Mouse (Mus musculus): ENCODE results near the gene Txndc11. TPM values are rescaled to one million over a fixed set of nuclear protein-coding genes. Genes with fewer than 3 reads are reported as not detected.
A peak's percentile ranks its signal among the peaks of the same experiment; 100 is the strongest.
"Not testable (repeated sequence)": the region's sequence is repeated elsewhere in the genome, so short reads cannot be mapped to it uniquely, and the experiment has no call there.

Gene Txndc11
- 28.4 and 28.7 TPM in 2 replicates for polyA plus RNA-seq (2016; fragmentation: Nextera tagmentation; extraction: Ambion mirVana)

- WGBS = under 1% methylated on average over 80 of the region's 80 CpGs
- peaks cover 27% of the 10 kb centered on the region for H3K4me1 ChIP-seq (replicated peaks)
These were observed at the start of gene Txndc11 for GRCm38 (mm10) chr16:11134348-11135344. TSS of gene Txndc11 (minus strand) at chr16:11134650.

DNA sequence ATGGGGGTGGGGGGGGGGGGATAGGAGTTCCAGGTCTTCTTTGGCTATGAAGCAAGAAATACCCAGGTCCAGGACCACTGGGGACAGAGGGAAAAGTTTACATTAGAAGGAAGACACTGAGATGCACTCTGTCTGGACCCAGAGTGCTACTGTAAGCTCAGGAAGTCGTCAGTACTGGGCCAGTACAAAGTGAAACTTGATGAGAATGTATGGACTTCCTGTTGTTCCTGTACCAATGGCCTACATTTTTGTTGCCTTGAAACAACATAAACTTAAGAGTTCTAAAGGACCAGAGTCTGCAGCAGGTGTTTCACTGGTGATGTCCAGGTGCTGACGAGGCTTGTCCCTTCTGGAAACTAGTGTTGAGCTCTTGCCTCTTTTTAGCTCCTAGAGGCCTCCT, 43.0 kb upstream of the Txndc11 start:
- H3K27ac ChIP-seq = no peak overlapping the region
- no peaks in the 10 kb centered on the region for H3K9me3 ChIP-seq
- H3K27me3 ChIP-seq (ENCODE audit: insufficient read depth, poor library complexity, severe bottlenecking) = peaks cover 9% of the 10 kb centered on the region; the same call in 1 of the 2 replicates
- H3K4me1 ChIP-seq (replicated peaks) = peaks cover 25% of the 10 kb centered on the region
- no peaks in the 10 kb centered on the region for H3K36me3 ChIP-seq
- no peak for DNase-seq (ENCODE audit: low spot score)
- H3K4me3 ChIP-seq = no peak overlapping the region
- WGBS = 79% methylated on average over 2 of the region's 2 CpGs

More at GRCm38 (mm10) chr16:11134348-11135344, at the start of gene Txndc11:
- H3K4me3 ChIP-seq = peak within 1 kb of the TSS; percentile 98
- H3K27me3 ChIP-seq (ENCODE audit: insufficient read depth, poor library complexity, severe bottlenecking) = no peaks in the 10 kb centered on the region
- H3K27ac ChIP-seq = peak within 1 kb of the TSS; percentile 94
- no peaks in the 10 kb centered on the region for H3K9me3 ChIP-seq
- DNase-seq (ENCODE audit: low spot score) = peak; percentile 99
- peaks cover 28% of the 10 kb centered on the region for H3K36me3 ChIP-seq

GRCm38 (mm10) chr16:11176884-11177244, 42.4 kb upstream of the Txndc11 start:
- no peaks in the 10 kb centered on the region for H3K9me3 ChIP-seq
- peak overlapping the region; percentile 88 for H3K4me3 ChIP-seq
- DNase-seq (ENCODE audit: low spot score) = no peak
- H3K27me3 ChIP-seq (ENCODE audit: insufficient read depth, poor library complexity, severe bottlenecking) = peaks cover 9% of the 10 kb centered on the region; the same call in 1 of the 2 replicates
- WGBS = 6% methylated on average over 4 of the region's 4 CpGs
- no peaks in the 10 kb centered on the region for H3K36me3 ChIP-seq
- H3K27ac ChIP-seq = peak overlapping the region; percentile 94
- H3K4me1 ChIP-seq (replicated peaks) = peaks cover 25% of the 10 kb centered on the region

DNA sequence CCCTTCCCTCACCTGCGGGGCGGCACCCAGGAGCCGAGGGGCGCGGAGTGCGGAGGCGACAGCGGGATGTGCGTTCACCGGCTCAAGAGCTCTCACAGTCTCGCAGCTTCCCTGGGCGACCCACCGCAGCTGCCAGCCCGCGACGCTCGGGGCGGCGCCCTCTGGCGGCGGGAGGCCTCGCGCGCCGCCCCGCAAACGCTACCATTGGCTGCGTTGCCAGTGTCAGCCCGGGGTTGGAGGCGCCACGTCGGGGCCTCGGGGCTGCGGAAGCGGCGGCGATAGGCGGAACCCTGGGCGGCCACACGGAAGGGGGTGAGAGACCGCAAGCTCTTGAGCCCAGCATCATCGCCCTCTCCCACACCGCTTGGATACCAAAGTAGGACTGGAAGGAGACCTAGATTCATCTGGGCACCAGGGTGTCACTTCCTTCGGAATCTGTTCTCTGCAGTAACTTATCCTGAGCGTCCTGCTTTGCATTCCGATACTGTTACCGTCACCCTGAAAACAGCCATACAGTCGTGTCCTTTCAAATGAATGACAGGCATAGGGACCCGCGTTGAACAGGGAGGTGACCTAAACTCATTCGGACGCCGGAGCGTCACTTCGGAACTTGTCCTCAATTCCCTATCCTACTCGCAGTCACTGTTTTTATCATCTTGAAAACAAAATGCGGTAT, 41.9 kb upstream of the Txndc11 start, which contains the start of gene Zc3h7a:
Gene Zc3h7a (minus strand): TSS at position 186 of the 676 bp plus-strand sequence.
- peak; percentile 91 for DNase-seq (ENCODE audit: low spot score)
- Histone ChIP-seq H3K4me3 (peak within 1 kb of the TSS; percentile 88), H3K27ac (peak within 1 kb of the TSS; percentile 94), H3K27me3 (ENCODE audit: insufficient read depth, poor library complexity, severe bottlenecking) (peaks cover 9% of the 10 kb centered on the region; the same call in 1 of the 2 replicates), H3K4me1 (replicated peaks) (peaks cover 25% of the 10 kb centered on the region), H3K9me3 (no peaks in the 10 kb centered on the region), H3K36me3 (no peaks in the 10 kb centered on the region)
- under 1% methylated on average over 57 of the region's 57 CpGs for WGBS

DNA sequence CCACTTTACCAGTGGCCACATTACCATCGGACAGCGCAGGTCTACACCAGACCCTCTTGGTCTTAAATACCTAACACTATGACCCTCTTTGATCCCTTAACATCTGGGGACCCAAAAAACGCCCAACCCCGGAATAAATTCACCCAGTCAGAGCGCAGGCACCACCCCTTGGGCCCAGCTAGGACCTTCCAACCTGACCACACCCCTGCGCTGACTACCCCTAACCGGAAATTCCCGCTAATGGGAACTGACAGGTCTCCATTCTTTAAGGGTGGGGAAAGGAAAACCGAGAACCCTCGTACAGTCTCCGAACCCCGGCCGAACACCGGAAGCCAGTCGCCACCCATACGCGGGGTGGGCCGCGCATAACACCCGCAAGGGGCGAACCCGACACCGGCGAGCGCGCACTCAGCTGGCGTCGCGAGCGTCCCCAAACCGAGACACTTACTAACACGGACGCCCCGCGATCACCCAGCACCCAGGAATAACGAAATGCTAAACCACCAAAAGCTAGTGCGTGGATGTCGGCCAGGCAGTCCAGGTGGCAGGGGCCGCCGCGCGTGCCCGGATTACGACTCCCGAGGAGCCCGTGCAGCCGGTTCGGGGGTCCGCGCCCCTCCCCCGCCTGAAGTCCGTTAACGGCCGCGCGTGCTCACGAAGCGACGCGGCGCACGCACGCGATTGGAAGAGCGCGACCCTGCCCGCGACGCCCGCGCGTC, 41.2 kb upstream of the Txndc11 start:
- WGBS = under 1% methylated on average over 72 of the region's 72 CpGs
- peak; percentile 71 for DNase-seq (ENCODE audit: low spot score)

DNA sequence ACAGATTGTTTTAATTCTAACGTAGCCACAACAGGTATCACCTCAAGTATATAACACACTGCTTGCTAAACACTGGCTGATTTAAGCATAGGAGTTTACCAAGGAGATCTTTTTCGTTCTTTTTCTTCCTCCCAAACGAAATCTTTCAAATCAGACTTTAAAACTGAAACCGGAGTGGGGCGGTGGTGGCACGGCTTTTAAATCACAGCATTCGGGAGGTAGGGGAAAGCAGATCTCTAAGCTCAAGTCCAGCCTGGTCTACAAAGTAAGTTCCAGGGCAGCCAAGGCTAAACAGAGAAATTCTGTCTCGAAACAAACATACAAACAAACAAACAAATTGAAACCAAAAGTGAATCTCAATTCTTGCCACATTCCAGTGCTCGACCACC, 40.6 kb upstream of the Txndc11 start:
- Histone ChIP-seq H3K36me3 (no peaks in the 10 kb centered on the region), H3K27ac (peak overlapping the region; percentile 94), H3K4me1 (replicated peaks) (peaks cover 25% of the 10 kb centered on the region), H3K27me3 (ENCODE audit: insufficient read depth, poor library complexity, severe bottlenecking) (peaks cover 9% of the 10 kb centered on the region; the same call in 1 of the 2 replicates), H3K4me3 (peak overlapping the region; percentile 88), H3K9me3 (no peaks in the 10 kb centered on the region)
- DNase-seq (ENCODE audit: low spot score) = no peak
- WGBS = 23% methylated on average over 9 of the region's 9 CpGs

More for the DNA sequence above, 41.2 kb upstream of the Txndc11 start:
- no peaks in the 10 kb centered on the region for H3K9me3 ChIP-seq
- H3K4me3 ChIP-seq = peak overlapping the region; percentile 88
- no peaks in the 10 kb centered on the region for H3K36me3 ChIP-seq
- H3K27me3 ChIP-seq (ENCODE audit: insufficient read depth, poor library complexity, severe bottlenecking) = peaks cover 9% of the 10 kb centered on the region; the same call in 1 of the 2 replicates
- peak overlapping the region; percentile 94 for H3K27ac ChIP-seq
- H3K4me1 ChIP-seq (replicated peaks) = peaks cover 25% of the 10 kb centered on the region

- Histone ChIP-seq H3K27ac (peak overlapping the region; percentile 94), H3K9me3 (no peaks in the 10 kb centered on the region), H3K36me3 (no peaks in the 10 kb centered on the region), H3K4me1 (replicated peaks) (peaks cover 25% of the 10 kb centered on the region), H3K27me3 (ENCODE audit: insufficient read depth, poor library complexity, severe bottlenecking) (peaks cover 9% of the 10 kb centered on the region; the same call in 1 of the 2 replicates), H3K4me3 (peak overlapping the region; percentile 88)
- DNase-seq (ENCODE audit: low spot score) = peak; percentile 68
- 14% methylated on average over 10 of the region's 10 CpGs for WGBS
These were observed 40.2 kb upstream of the Txndc11 start for GRCm38 (mm10) chr16:11174671-11175081.

- 89% methylated on average over 6 of the region's 6 CpGs for WGBS
- no peak overlapping the region for H3K4me3 ChIP-seq
These were observed 37.2 kb upstream of the Txndc11 start for GRCm38 (mm10) chr16:11171679-11172078.

GRCm38 (mm10) chr16:11166431-11166830, 32.0 kb upstream of the Txndc11 start:
- Histone ChIP-seq H3K36me3 (peaks cover 24% of the 10 kb centered on the region), H3K9me3 (no peaks in the 10 kb centered on the region), H3K4me3 (no peak overlapping the region), H3K27ac (no peak overlapping the region), H3K4me1 (replicated peaks) (no peaks in the 10 kb centered on the region), H3K27me3 (ENCODE audit: insufficient read depth, poor library complexity, severe bottlenecking) (no peaks in the 10 kb centered on the region)
- WGBS = 96% methylated on average over 2 of the region's 2 CpGs
- DNase-seq (ENCODE audit: low spot score) = no peak

More at GRCm38 (mm10) chr16:11171679-11172078, 37.2 kb upstream of the Txndc11 start:
- H3K4me1 ChIP-seq (replicated peaks) = peaks cover 18% of the 10 kb centered on the region
- no peak for DNase-seq (ENCODE audit: low spot score)
- no peaks in the 10 kb centered on the region for H3K36me3 ChIP-seq
- H3K9me3 ChIP-seq = no peaks in the 10 kb centered on the region
- H3K27ac ChIP-seq = no peak overlapping the region
- no peaks in the 10 kb centered on the region for H3K27me3 ChIP-seq (ENCODE audit: insufficient read depth, poor library complexity, severe bottlenecking)

GRCm38 (mm10) chr16:11164695-11165255, 30.3 kb upstream of the Txndc11 start:
- peaks cover 39% of the 10 kb centered on the region for H3K36me3 ChIP-seq
- 84% methylated on average over 3 of the region's 3 CpGs for WGBS

DNA sequence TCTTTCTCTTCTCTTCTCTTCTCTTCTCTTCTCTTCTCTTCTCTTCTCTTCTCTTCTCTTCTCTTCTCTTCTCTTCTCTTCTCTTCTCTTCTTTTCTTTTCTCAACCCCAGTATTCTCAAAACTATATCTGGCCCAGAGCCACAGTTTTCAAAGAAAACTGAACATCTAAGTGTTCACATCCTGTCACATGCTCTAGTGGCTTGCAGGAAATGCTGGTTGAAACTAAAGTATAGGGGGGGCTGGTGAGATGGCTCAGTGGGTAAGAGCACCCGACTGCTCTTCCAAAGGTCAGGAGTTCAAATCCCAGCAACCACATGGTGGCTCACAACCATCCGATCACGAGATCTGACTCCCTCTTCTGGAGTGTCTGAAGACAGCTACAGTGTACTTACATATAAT, 23.3 kb upstream of the Txndc11 start:
- not testable (repeated sequence) for H3K27me3 ChIP-seq (ENCODE audit: insufficient read depth, poor library complexity, severe bottlenecking); H3K9me3 ChIP-seq; DNase-seq (ENCODE audit: low spot score); H3K4me3 ChIP-seq; H3K4me1 ChIP-seq (replicated peaks); H3K27ac ChIP-seq
- H3K36me3 ChIP-seq = peaks cover 95% of the 10 kb centered on the region
- 83% methylated on average over 3 of the region's 3 CpGs for WGBS

More at GRCm38 (mm10) chr16:11164695-11165255, 30.3 kb upstream of the Txndc11 start:
- Histone ChIP-seq H3K27ac (no peak overlapping the region), H3K27me3 (ENCODE audit: insufficient read depth, poor library complexity, severe bottlenecking) (no peaks in the 10 kb centered on the region), H3K4me3 (no peak overlapping the region), H3K9me3 (no peaks in the 10 kb centered on the region), H3K4me1 (replicated peaks) (no peaks in the 10 kb centered on the region)
- no peak for DNase-seq (ENCODE audit: low spot score)

- Histone ChIP-seq H3K4me1 (replicated peaks) (no peaks in the 10 kb centered on the region), H3K27me3 (ENCODE audit: insufficient read depth, poor library complexity, severe bottlenecking) (no peaks in the 10 kb centered on the region), H3K36me3 (peaks cover 91% of the 10 kb centered on the region), H3K9me3 (peaks cover 7% of the 10 kb centered on the region; the same call in 1 of the 2 replicates), H3K4me3 (no peak overlapping the region), H3K27ac (no peak overlapping the region)
- DNase-seq (ENCODE audit: low spot score) = no peak
These were observed 20.1 kb upstream of the Txndc11 start for GRCm38 (mm10) chr16:11154500-11154899.

Data from hindbrain, embryonic 10.5 days (tissue).